Mouse (Mus musculus) liver, embryonic 13.5 days (tissue): ENCODE measurements around the gene Irak2. TPM values are rescaled to one million over a fixed set of nuclear protein-coding genes. Genes with fewer than 3 reads are reported as not detected.
"Not testable (repeated sequence)": the region's sequence is repeated elsewhere in the genome, so short reads cannot be mapped to it uniquely, and the experiment has no call there.

Experiments
- ATAC-seq: fragments of 200-750 bp; cut with Nextera tagmentation; 2 replicates; pipeline ENCODE4 v1.8.0; 2017; ENCODE audit warnings: low read depth, mild to moderate bottlenecking, moderate number of reproducible peaks, moderate library complexity
- DNase-seq: peaks from one replicate; pipeline ENCODE4 v3.0.0; 2022
- H3K27ac ChIP-seq: fragments of 300-500 bp; sonication (generic); 2 replicates; pipeline ENCODE4 v1.5.1; 2015; ENCODE audit warnings: moderate library complexity, mild to moderate bottlenecking, inconsistent platforms
- H3K27me3 ChIP-seq: fragments of 300-500 bp; sonication (generic); 2 replicates; pipeline ENCODE4 v1.6.1; 2015; ENCODE audit warnings: mild to moderate bottlenecking, inconsistent platforms
- H3K36me3 ChIP-seq: fragments of 300-500 bp; sonication (generic); 2 replicates; pipeline ENCODE4 v1.6.1; 2015; ENCODE audit warnings: mild to moderate bottlenecking, inconsistent platforms
- H3K4me1 ChIP-seq: fragments of 300-500 bp; sonication (generic); replicated peaks from 2 replicates; pipeline ENCODE4 v1.6.1; 2015; ENCODE audit warnings: inconsistent platforms
- H3K4me2 ChIP-seq: fragments of 300-500 bp; sonication (generic); 2 replicates; pipeline ENCODE4 v1.6.1; 2015; ENCODE audit warnings: inconsistent platforms, mild to moderate bottlenecking, moderate library complexity
- H3K4me3 ChIP-seq: fragments of 300-500 bp; sonication (generic); replicated peaks from 2 replicates; pipeline ENCODE4 v1.5.1; 2015; ENCODE audit warnings: mild to moderate bottlenecking, inconsistent platforms
- H3K9ac ChIP-seq: fragments of 300-500 bp; sonication (generic); 2 replicates; pipeline ENCODE4 v1.6.1; 2015; ENCODE audit warnings: mild to moderate bottlenecking, inconsistent platforms
- H3K9me3 ChIP-seq: fragments of 300-500 bp; sonication (generic); replicated peaks from 2 replicates; pipeline ENCODE4 v1.6.1; 2016; ENCODE audit warnings: inconsistent platforms
- WGBS: fragments of 180-500 bp; shearing (Covaris S2); methylation state at CpG from one replicate; pipeline ENCODE4 v1.1.7; 2015; ENCODE audit not compliant: insufficient replicate concordance; 5-methylcytosine and 5-hydroxymethylcytosine counted together
- polyA plus RNA-seq: library from polyadenylated mRNA; unstranded; fragments of >200 nt; fragmentation: Nextera tagmentation; extraction: Ambion mirVana; gene quantifications from 2 replicates; pipeline ENCODE4 v1.2.1, GENCODE M21; 2015

The Irak2 gene
- polyA plus RNA-seq, 1 experiment from 2014 or later, result 14.9 TPM

- H3K4me3 ChIP-seq, H3K27ac ChIP-seq, H3K9me3 ChIP-seq, DNase-seq, H3K27me3 ChIP-seq, H3K4me2 ChIP-seq, H3K9ac ChIP-seq, ATAC-seq: not testable (repeated sequence)
- H3K36me3 ChIP-seq, result peaks cover 17% of the 10 kb centered on the region; the same call in 1 of the 2 replicates
- 74% methylated on average over 1 of the region's 1 CpGs for WGBS
- peaks cover 32% of the 10 kb centered on the region for H3K4me1 ChIP-seq
These were observed 33.8 kb downstream of the Irak2 start for GRCm38 (mm10) chr6:113672029-113672428.

- H3K4me1 ChIP-seq, result peaks cover 27% of the 10 kb centered on the region
- H3K9me3 ChIP-seq, result 0 out of 2 replicates have a peak, but pooled peaks cover 3% of the 10 kb centered on the region
- no peak overlapping the region for H3K4me2 ChIP-seq
- peaks cover 17% of the 10 kb centered on the region; the same call in 1 of the 2 replicates for H3K36me3 ChIP-seq
- 0 out of 2 replicates have a peak overlapping the region, but pooled peaks have one; percentile 1 for H3K9ac ChIP-seq
- no peaks in the 10 kb centered on the region for H3K27me3 ChIP-seq
- H3K27ac ChIP-seq, result peak overlapping the region; percentile 5; the same call in 1 of the 2 replicates
- WGBS, result 66% methylated on average over 6 of the region's 6 CpGs
- H3K4me3 ChIP-seq, result no peak overlapping the region
- DNase-seq (no peak), ATAC-seq (no peak)
These were observed 34.7 kb downstream of the Irak2 start for GRCm38 (mm10) chr6:113672989-113673388.

GRCm38 (mm10) chr6:113675234-113675633 is 37.0 kb downstream of the Irak2 start:
- Histone ChIP-seq H3K27ac (no peak overlapping the region), H3K9me3 (0 out of 2 replicates have a peak, but pooled peaks cover 3% of the 10 kb centered on the region), H3K9ac (no peak overlapping the region), H3K36me3 (peaks cover 23% of the 10 kb centered on the region; the same call in 1 of the 2 replicates), H3K4me3 (no peak overlapping the region), H3K27me3 (no peaks in the 10 kb centered on the region), H3K4me2 (no peak overlapping the region), H3K4me1 (peaks cover 18% of the 10 kb centered on the region)
- DNase-seq, result no peak
- WGBS, result 68% methylated on average over 4 of the region's 4 CpGs
- ATAC-seq, result no peak

GRCm38 (mm10) chr6:113675991-113676390 is 37.7 kb downstream of the Irak2 start:
- no peaks in the 10 kb centered on the region for H3K27me3 ChIP-seq
- no peak overlapping the region for H3K9ac ChIP-seq
- ATAC-seq (no peak), DNase-seq (no peak)
- H3K36me3 ChIP-seq, result peaks cover 23% of the 10 kb centered on the region; the same call in 1 of the 2 replicates
- H3K4me2 ChIP-seq, result no peak overlapping the region
- WGBS, result 89% methylated on average over 9 of the region's 9 CpGs
- H3K27ac ChIP-seq, result no peak overlapping the region
- H3K9me3 ChIP-seq, result 0 out of 2 replicates have a peak, but pooled peaks cover 3% of the 10 kb centered on the region
- no peak overlapping the region for H3K4me3 ChIP-seq
- peaks cover 22% of the 10 kb centered on the region for H3K4me1 ChIP-seq

GRCm38 (mm10) chr6:113677070-113677734 is 38.9 kb downstream of the Irak2 start:
- no peak overlapping the region for H3K4me3 ChIP-seq
- H3K36me3 ChIP-seq, result peaks cover 14% of the 10 kb centered on the region; the same call in 1 of the 2 replicates
- no peak overlapping the region for H3K9ac ChIP-seq
- ATAC-seq (no peak), DNase-seq (no peak)
- H3K27me3 ChIP-seq, result no peaks in the 10 kb centered on the region
- peaks cover 31% of the 10 kb centered on the region for H3K4me1 ChIP-seq
- 74% methylated on average over 14 of the region's 14 CpGs for WGBS
- H3K27ac ChIP-seq, result no peak overlapping the region
- no peak overlapping the region for H3K4me2 ChIP-seq
- no peaks in the 10 kb centered on the region for H3K9me3 ChIP-seq

GRCm38 (mm10) chr6:113678246-113679012 is 40.2 kb downstream of the Irak2 start:
- H3K4me3 ChIP-seq, result no peak overlapping the region
- H3K9ac ChIP-seq, result no peak overlapping the region
- H3K27me3 ChIP-seq, result no peaks in the 10 kb centered on the region
- H3K27ac ChIP-seq, result no peak overlapping the region
- WGBS, result 83% methylated on average over 14 of the region's 14 CpGs
- no peaks in the 10 kb centered on the region for H3K9me3 ChIP-seq
- ATAC-seq, result no peak
- H3K4me1 ChIP-seq, result peaks cover 30% of the 10 kb centered on the region
- DNase-seq, result no peak
- H3K36me3 ChIP-seq, result 0 out of 2 replicates have a peak, but pooled peaks cover 7% of the 10 kb centered on the region
- no peak overlapping the region for H3K4me2 ChIP-seq

GRCm38 (mm10) chr6:113679993-113680566 is 41.8 kb downstream of the Irak2 start:
- Histone ChIP-seq H3K27ac (0 out of 2 replicates have a peak overlapping the region, but pooled peaks have one; percentile 21), H3K4me2 (no peak overlapping the region), H3K27me3 (no peaks in the 10 kb centered on the region), H3K9ac (no peak overlapping the region), H3K4me1 (peaks cover 30% of the 10 kb centered on the region), H3K9me3 (no peaks in the 10 kb centered on the region), H3K36me3 (0 out of 2 replicates have a peak, but pooled peaks cover 7% of the 10 kb centered on the region), H3K4me3 (no peak overlapping the region)
- DNase-seq (no peak), ATAC-seq (no peak)
- 68% methylated on average over 9 of the region's 9 CpGs for WGBS

GRCm38 (mm10) chr6:113681271-113681670 is 43.0 kb downstream of the Irak2 start:
- H3K27me3 ChIP-seq, result no peaks in the 10 kb centered on the region
- no peak overlapping the region for H3K4me2 ChIP-seq
- WGBS, result 7% methylated on average over 4 of the region's 4 CpGs
- H3K9ac ChIP-seq, result no peak overlapping the region
- H3K9me3 ChIP-seq, result no peaks in the 10 kb centered on the region
- ATAC-seq, result peak; percentile 77
- DNase-seq, result peak; percentile 70
- no peak overlapping the region for H3K27ac ChIP-seq
- 0 out of 2 replicates have a peak, but pooled peaks cover 7% of the 10 kb centered on the region for H3K36me3 ChIP-seq
- H3K4me3 ChIP-seq, result no peak overlapping the region
- peaks cover 35% of the 10 kb centered on the region for H3K4me1 ChIP-seq

- 66% methylated on average over 10 of the region's 10 CpGs for WGBS
- Histone ChIP-seq H3K4me1 (peaks cover 48% of the 10 kb centered on the region), H3K4me2 (no peak overlapping the region), H3K27me3 (no peaks in the 10 kb centered on the region), H3K4me3 (no peak overlapping the region), H3K36me3 (0 out of 2 replicates have a peak, but pooled peaks cover 9% of the 10 kb centered on the region), H3K27ac (no peak overlapping the region), H3K9me3 (no peaks in the 10 kb centered on the region), H3K9ac (no peak overlapping the region)
- ATAC-seq (no peak), DNase-seq (no peak)
These were observed 45.0 kb downstream of the Irak2 start for GRCm38 (mm10) chr6:113683081-113683825.

- no peak for ATAC-seq
These were observed 48.4 kb downstream of the Irak2 start for GRCm38 (mm10) chr6:113686551-113687125.

More at GRCm38 (mm10) chr6:113686551-113687125, 48.4 kb downstream of the Irak2 start:
- Histone ChIP-seq H3K4me1 (peaks cover 53% of the 10 kb centered on the region), H3K9me3 (no peaks in the 10 kb centered on the region), H3K4me3 (no peak overlapping the region), H3K36me3 (0 out of 2 replicates have a peak, but pooled peaks cover 4% of the 10 kb centered on the region), H3K27me3 (no peaks in the 10 kb centered on the region), H3K27ac (peak overlapping the region; percentile 16), H3K4me2 (no peak overlapping the region), H3K9ac (no peak overlapping the region)
- WGBS, result 77% methylated on average over 8 of the region's 8 CpGs
- DNase-seq, result no peak
